Mouse (Mus musculus) bone marrow, adult 2 months (tissue): Measurements from ENCODE around the gene Saa4. TPM values are rescaled to one million over a fixed set of nuclear protein-coding genes. Genes with fewer than 3 reads are reported as not detected.
"Not testable (repeated sequence)": the region's sequence is repeated elsewhere in the genome, so short reads cannot be mapped to it uniquely, and the experiment has no call there.

ENCODE experiments used
- H3K27ac ChIP-seq: fragments of 200-500 bp; 2 replicates; pipeline ENCODE4 v1.5.1; 2012; ENCODE audit warnings: low read depth, mild to moderate bottlenecking, control low read depth, inconsistent platforms, low read length; ENCODE audit not compliant: control insufficient read depth, poor library complexity, insufficient read depth
- H3K4me1 ChIP-seq: fragments of 200-500 bp; 2 replicates; pipeline ENCODE4 v1.6.1; 2011; ENCODE audit warnings: low read length; ENCODE audit not compliant: control insufficient read depth, insufficient read depth
- H3K4me3 ChIP-seq: fragments of 200-500 bp; replicated peaks from 2 replicates; pipeline ENCODE3; 2011; ENCODE audit warnings: mild to moderate bottlenecking, low read depth, low read length, control low read depth; ENCODE audit not compliant: control insufficient read depth
- CTCF ChIP-seq: fragments of 200-500 bp; IDR thresholded peaks from 2 replicates; pipeline ENCODE4 v1.5.1; 2011; ENCODE audit warnings: low read length, control low read depth; ENCODE audit not compliant: control insufficient read depth, insufficient read depth
- POLR2A ChIP-seq: fragments of 200-500 bp; IDR thresholded peaks from 2 replicates; pipeline ENCODE4 v1.6.1; 2011; ENCODE audit warnings: low read depth, mild to moderate bottlenecking, control low read depth, low read length, borderline replicate concordance; ENCODE audit not compliant: control insufficient read depth
- WGBS: fragments of 180-500 bp; shearing (Covaris S2); methylation state at CpG from one replicate; pipeline ENCODE4 v1.1.7; 2018; 5-methylcytosine and 5-hydroxymethylcytosine counted together
- polyA plus RNA-seq: library from polyadenylated mRNA; stranded (reverse); fragments of >200 nt; gene quantifications from 2 replicates; pipeline ENCODE4 v1.2.4, GENCODE M21; 2011; ENCODE audit warnings: low replicate concordance; ENCODE audit not compliant: missing spikeins, insufficient read depth, insufficient read length

Saa4 gene
- polyA plus RNA-seq, 1 experiment, result 3.4 TPM

- Histone ChIP-seq H3K4me1 (no peaks in the 10 kb centered on the region), H3K27ac (no peak overlapping the region), H3K4me3 (no peak overlapping the region)
- WGBS, result 78% methylated on average over 7 of the region's 7 CpGs
- TF ChIP-seq POLR2A (no peak), CTCF (no peak)
Measured at GRCm38 (mm10) chr7:46746381-46746780, 14.0 kb upstream of the Saa4 start.

- Histone ChIP-seq H3K4me3 (no peak overlapping the region), H3K27ac (no peak overlapping the region), H3K4me1 (no peaks in the 10 kb centered on the region)
- TF ChIP-seq CTCF, result no peak
- no peak for TF ChIP-seq POLR2A
- WGBS, result 42% methylated on average over 3 of the region's 3 CpGs
Measured at GRCm38 (mm10) chr7:46745816-46746215, 13.4 kb upstream of the Saa4 start.

GRCm38 (mm10) chr7:46742880-46743279 is 10.5 kb upstream of the Saa4 start, which contains the start of gene Saa1:
Gene Saa1, minus strand, starts transcription at chr7:46742980.
- H3K4me3 ChIP-seq, H3K4me1 ChIP-seq, H3K27ac ChIP-seq: not testable (repeated sequence)
- 56% methylated on average over 3 of the region's 3 CpGs for WGBS

GRCm38 (mm10) chr7:46740041-46740440 is 7.6 kb upstream of the Saa4 start:
- not testable (repeated sequence) for H3K27ac ChIP-seq, H3K4me3 ChIP-seq, H3K4me1 ChIP-seq
- 72% methylated on average over 5 of the region's 5 CpGs for WGBS

GRCm38 (mm10) chr7:46738561-46739460 is 6.4 kb upstream of the Saa4 start:
- no peak overlapping the region for H3K27ac ChIP-seq
- WGBS, result 71% methylated on average over 12 of the region's 12 CpGs
- no peaks in the 10 kb centered on the region; the same call in 1 of the 2 replicates for H3K4me1 ChIP-seq
- no peak for TF ChIP-seq POLR2A
- TF ChIP-seq CTCF, result no peak
- H3K4me3 ChIP-seq, result no peak overlapping the region

DNA sequence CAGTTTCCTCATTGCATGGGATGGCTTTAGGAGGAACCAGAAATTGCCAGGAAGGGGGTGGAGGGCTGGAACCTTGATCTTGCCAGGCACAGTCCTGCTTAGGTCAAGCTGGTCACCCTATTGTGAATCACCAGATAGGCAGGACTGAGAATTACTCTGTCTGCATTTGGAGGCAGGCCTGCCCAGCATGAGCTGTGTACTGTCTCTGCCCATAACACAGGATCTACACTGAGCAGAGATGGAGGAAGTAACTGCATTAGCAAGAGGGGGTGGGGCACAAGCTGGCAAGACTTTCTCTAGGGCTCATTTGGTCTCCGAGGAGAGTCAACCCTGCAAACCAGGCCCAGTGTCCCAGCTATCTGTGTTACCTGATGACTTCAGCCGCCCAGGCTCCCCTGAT is 2.6 kb upstream of the Saa4 start:
- Histone ChIP-seq H3K27ac (no peak overlapping the region), H3K4me3 (no peak overlapping the region), H3K4me1 (no peaks in the 10 kb centered on the region; the same call in 1 of the 2 replicates)
- TF ChIP-seq POLR2A (no peak), CTCF (no peak)
- 46% methylated on average over 2 of the region's 2 CpGs for WGBS

DNA sequence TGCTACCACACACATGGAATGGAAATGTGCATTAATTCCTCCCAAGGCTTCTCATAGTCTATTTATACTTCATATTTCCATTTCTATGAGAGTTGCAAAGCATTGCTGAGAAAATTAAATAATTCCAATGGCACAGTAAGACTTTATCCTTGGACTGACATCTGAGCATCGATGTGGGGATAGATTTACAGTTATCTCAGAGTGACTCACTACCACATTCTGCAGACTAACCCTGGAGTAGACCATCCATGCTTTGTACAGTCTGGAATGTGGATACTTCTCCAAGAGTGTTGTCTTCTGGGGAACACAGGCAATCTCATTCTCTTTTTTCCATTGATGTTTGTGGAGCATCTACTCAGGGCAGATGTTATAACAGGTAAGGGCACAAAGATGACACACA is 4.8 kb downstream of the Saa4 start:
- 78% methylated on average over 1 of the region's 1 CpGs for WGBS
- no peak for TF ChIP-seq CTCF
- no peak for TF ChIP-seq POLR2A
- Histone ChIP-seq H3K27ac (no peak overlapping the region), H3K4me3 (no peak overlapping the region), H3K4me1 (no peaks in the 10 kb centered on the region)

DNA sequence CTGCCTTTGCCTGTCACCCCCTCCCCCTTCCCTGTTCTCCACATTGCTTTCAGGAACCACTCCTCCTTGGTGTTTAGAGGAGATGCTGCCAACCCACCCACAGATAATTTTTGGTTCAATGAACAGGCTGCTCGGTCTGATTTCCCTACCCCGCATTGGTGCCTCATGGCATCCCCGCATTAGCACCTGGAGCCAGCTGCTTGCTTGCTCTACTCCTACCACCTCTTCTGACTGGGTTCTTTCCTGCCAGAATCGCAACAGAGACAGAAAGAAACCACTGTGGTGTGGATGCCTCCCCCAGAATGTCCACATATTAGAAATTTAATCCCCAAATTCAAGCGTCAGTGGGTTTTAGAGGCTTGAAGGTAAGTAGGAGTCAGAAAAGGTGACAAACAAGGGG is 8.0 kb downstream of the Saa4 start:
- TF ChIP-seq POLR2A (no peak), CTCF (no peak)
- 61% methylated on average over 5 of the region's 5 CpGs for WGBS
- no peak overlapping the region for H3K4me3 ChIP-seq

GRCm38 (mm10) chr7:46723849-46724248 is 8.6 kb downstream of the Saa4 start:
- H3K4me1 ChIP-seq, result no peaks in the 10 kb centered on the region
- H3K4me3 ChIP-seq, result no peak overlapping the region
- H3K27ac ChIP-seq, result no peak overlapping the region
- 62% methylated on average over 3 of the region's 3 CpGs for WGBS
- TF ChIP-seq POLR2A, result no peak
- TF ChIP-seq CTCF, result no peak

More for the DNA sequence above, 8.0 kb downstream of the Saa4 start:
- H3K27ac ChIP-seq, result no peak overlapping the region
- H3K4me1 ChIP-seq, result no peaks in the 10 kb centered on the region
